21 mouse cellular contexts compared by ENCODE assay signal in the genomic region with DNA sequence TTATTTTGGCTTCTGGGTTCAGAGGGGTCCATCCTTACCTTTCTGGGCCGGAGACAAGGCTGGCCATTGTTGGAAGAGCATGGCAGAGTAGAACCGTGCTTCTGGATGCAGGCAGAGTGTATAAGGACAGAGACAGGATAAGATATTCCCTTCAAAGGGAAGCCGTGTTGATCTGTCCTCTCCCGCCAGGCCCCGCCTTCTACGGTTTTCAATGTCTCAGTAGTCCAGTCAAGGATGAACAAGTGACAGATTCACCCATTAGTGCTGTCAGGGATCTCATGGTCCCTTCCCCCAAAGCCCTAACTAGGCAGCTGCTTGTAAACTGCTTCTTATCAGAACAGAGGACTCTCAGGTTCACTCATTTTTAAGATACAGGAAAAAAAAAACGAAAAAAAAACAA. TPM values are rescaled to one million over a fixed set of nuclear protein-coding genes. Genes with fewer than 3 reads are reported as not detected.
DNase-seq lines count a peak whose midpoint lies in the region; TF ChIP-seq lines count a peak whose summit lies in the region.
"Had no signal": no experiment of that assay in that cellular context is flagged by ENCODE, and none has a peak within 500 bp of the region (broad histone marks: within the 10 kb centered on the region; RNA-seq: fewer than 3 reads in every experiment).

No protein-coding gene starts in this region.

- no peak overlapping the region for H3K4me3 ChIP-seq in MEL (ENCODE audit: control insufficient read depth in 1 of 2, insufficient read depth in 1 of 2, low read depth in 2 of 2, low read length in 2 of 2)
- H3K4me3 ChIP-seq: forebrain, embryonic 10.5 days; forebrain, embryonic 13.5 days; gastrocnemius, adult 2 months; hindbrain, embryonic 12.5 days; hindbrain, embryonic 15.5 days; intestine, embryonic 15.5 days had no signal

- H3K4me1 ChIP-seq in MEL (ENCODE audit: control insufficient read depth in 1 of 2, insufficient read depth in 2 of 2, low read length in 2 of 2) = peaks cover 5 to 14% of the 10 kb centered on the region in 2 experiments

- no peak for TF ChIP-seq POLR2A in MEL (IDR thresholded peaks at IDR 0.05; ENCODE audit: control insufficient read depth in 1 of 2, insufficient read depth in 1 of 2, low read depth in 1 of 2, low read length in 2 of 2, poor library complexity in 1 of 2)

- peaks cover 11 to 25% of the 10 kb centered on the region in 2 experiments for H3K36me3 ChIP-seq in MEL (ENCODE audit: control insufficient read depth in 1 of 2, insufficient read depth in 2 of 2, low read length in 2 of 2)
- H3K36me3 ChIP-seq: intestine, embryonic 15.5 days had no signal

- H3K9me3 ChIP-seq in MEL (replicated peaks; ENCODE audit: insufficient read depth, low read length) = no peaks in the 10 kb centered on the region
- H3K9me3 ChIP-seq: forebrain, embryonic 10.5 days; forebrain, embryonic 13.5 days; hindbrain, embryonic 12.5 days; hindbrain, embryonic 15.5 days; intestine, embryonic 15.5 days had no signal

- no peak for TF ChIP-seq RAD21 in MEL (IDR thresholded peaks at IDR 0.05; ENCODE audit: low read depth, low read length)

- peak; percentile 67 for DNase-seq in adrenal gland, adult 8-10 months
- DNase-seq in adrenal gland, postnatal 4 days (ENCODE audit: low spot score in 2 of 2) = no peak
- DNase-seq in MEL (ENCODE audit: low read depth, low spot score) = no peak
- DNase-seq in adrenal gland, postnatal 25 days = peak; percentile 28
- no peak for DNase-seq in spleen, adult 18-20 months
- DNase-seq in urinary bladder, postnatal 4 days (ENCODE audit: low spot score in 2 of 2) = no peak
- DNase-seq: cerebellum, adult 11-12 months; cerebellum, adult 8-10 months; cerebellum, postnatal 10 days; cerebellum, postnatal 36 days; gastrocnemius, adult 2 months; gastrocnemius, postnatal 14 days; heart, adult 11 months; kidney, adult 11 months; kidney, adult 9 months had no signal

- no peak overlapping the region for H3K9ac ChIP-seq in MEL (ENCODE audit: control insufficient read depth, low read depth, low read length, poor library complexity, severe bottlenecking)
- H3K9ac ChIP-seq: forebrain, embryonic 13.5 days; hindbrain, embryonic 12.5 days; hindbrain, embryonic 15.5 days; intestine, embryonic 15.5 days had no signal

- TF ChIP-seq CTCF in MEL (IDR thresholded peaks at IDR 0.05 in 2 of 3, conservative IDR thresholded peaks at IDR 0.05 in 1 of 3; ENCODE audit: control insufficient read depth in 1 of 3, insufficient read depth in 1 of 3, low read depth in 2 of 3, low read length in 3 of 3, poor library complexity in 1 of 3, severe bottlenecking in 1 of 3) = no peak

- no peaks in the 10 kb centered on the region for H3K27me3 ChIP-seq in MEL (ENCODE audit: control insufficient read depth in 1 of 2, insufficient read depth in 2 of 2, low read length in 2 of 2)
- H3K27me3 ChIP-seq: forebrain, embryonic 13.5 days; hindbrain, embryonic 12.5 days; hindbrain, embryonic 15.5 days; intestine, embryonic 15.5 days; Patski had no signal

- H3K79me2 ChIP-seq in MEL (ENCODE audit: control insufficient read depth, insufficient read depth, low read length, poor library complexity) = peaks cover 26% of the 10 kb centered on the region

- TF ChIP-seq EP300 in MEL (IDR thresholded peaks at IDR 0.05; ENCODE audit: low read depth in 1 of 2, low read length in 2 of 2) = no peak

- H3K27ac ChIP-seq in MEL (ENCODE audit: control insufficient read depth, low read depth, low read length) = no peak overlapping the region
- H3K27ac ChIP-seq: forebrain, embryonic 10.5 days; forebrain, embryonic 13.5 days; gastrocnemius, adult 2 months; hindbrain, embryonic 12.5 days; hindbrain, embryonic 15.5 days; intestine, embryonic 15.5 days had no signal

TF ChIP-seq in MEL, 35 proteins besides CTCF, POLR2A, EP300 and RAD21:
- TF ChIP-seq ZNF384 (IDR thresholded peaks at IDR 0.05; ENCODE audit: low read depth, low read length) (peak; percentile 79; the same call in 1 of the 2 replicates), USF1 (IDR thresholded peaks at IDR 0.05; ENCODE audit: low read depth, low read length) (no peak)

RNA-seq across cellular contexts. Expression of a gene that starts 41.2 kb away (rescaled TPM):
- 100 to 1,000 TPM; 450 to 789 (median 577) TPM for total RNA-seq in adrenal gland, adult 8-10 months (2022)
- 100 to 1,000 TPM; 226 to 250 TPM for total RNA-seq in adrenal gland, postnatal 4 days (2021)
- 58.3 and 61.7 TPM in 2 replicates for total RNA-seq in MEL (2012; rRNA removed)
- polyA plus RNA-seq in MEL (2012; ENCODE audit: insufficient read depth in 1 of 2, insufficient read length in 2 of 2, low read depth in 1 of 2, low replicate concordance in 2 of 2, missing spikeins in 1 of 2) = 10 to 100 TPM; 52.3 to 73.0 TPM
- 524 and 667 TPM in 2 replicates for total RNA-seq in adrenal gland, postnatal 25 days (2021)

Comparison
In these comparisons a context has a peak if more than half of its experiments do, and no peak if none do; other contexts are left out.
1. DNase-seq: peak in adrenal gland, adult 8-10 months (single experiment) and adrenal gland, postnatal 25 days (single experiment); none in adrenal gland, postnatal 4 days (0 of 2), MEL (single experiment), spleen, adult 18-20 months (0 of 2) and urinary bladder, postnatal 4 days (0 of 2).